Mouse (Mus musculus) T-helper 1 cell (primary cell): ENCODE results near the gene Zbtb5.
"Not testable (repeated sequence)": the region's sequence is repeated elsewhere in the genome, so short reads cannot be mapped to it uniquely, and the experiment has no call there.

Experiments
- in situ Hi-C: fragments of 300-600 bp; cut with MboI, MseI; formaldehyde crosslinking; loops from one replicate; pipeline ENCODE4 v1.15.1; 2025; ENCODE audit warnings: high pct_unique_total_duplicates

Zbtb5 gene

GRCm38 (mm10) chr4:45012105-45012975 lies at the start of gene Zbtb5:
Gene Zbtb5, minus strand, starts transcription at chr4:45012412.
- in situ Hi-C loops, result loop anchor here (10.0 kb wide), 1 partner anchor 272 kb away; no protein-coding TSS in a partner anchor

- in situ Hi-C loops, result no loop called here
These were observed 43.2 kb upstream of the Zbtb5 start for GRCm38 (mm10) chr4:45055451-45055850.

DNA sequence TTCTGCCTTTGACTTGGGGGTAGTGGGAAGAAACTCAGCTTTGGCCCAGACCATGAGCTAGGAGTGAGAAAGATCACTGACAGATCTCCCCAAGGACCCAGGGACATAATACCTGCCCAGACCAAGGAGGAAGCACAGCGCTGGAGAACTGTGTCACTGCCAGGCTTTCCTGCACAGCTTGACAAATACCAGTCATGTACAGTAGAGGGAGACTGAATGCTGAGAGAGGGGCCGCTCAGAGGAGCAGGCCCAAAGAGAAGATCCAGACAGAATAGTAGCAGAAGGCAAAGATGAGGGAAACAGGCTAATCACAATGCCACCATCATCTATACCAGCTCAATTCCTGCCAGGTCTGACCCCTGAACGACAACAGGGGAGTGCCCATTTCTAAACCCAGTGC lies 42.6 kb upstream of the Zbtb5 start:
- in situ Hi-C loops, result no loop called here

GRCm38 (mm10) chr4:45047956-45048355 lies 35.7 kb upstream of the Zbtb5 start:
- in situ Hi-C loops, result no loop called here

- in situ Hi-C loops, result no loop called here
These were observed 35.2 kb upstream of the Zbtb5 start for GRCm38 (mm10) chr4:45047286-45047887.

DNA sequence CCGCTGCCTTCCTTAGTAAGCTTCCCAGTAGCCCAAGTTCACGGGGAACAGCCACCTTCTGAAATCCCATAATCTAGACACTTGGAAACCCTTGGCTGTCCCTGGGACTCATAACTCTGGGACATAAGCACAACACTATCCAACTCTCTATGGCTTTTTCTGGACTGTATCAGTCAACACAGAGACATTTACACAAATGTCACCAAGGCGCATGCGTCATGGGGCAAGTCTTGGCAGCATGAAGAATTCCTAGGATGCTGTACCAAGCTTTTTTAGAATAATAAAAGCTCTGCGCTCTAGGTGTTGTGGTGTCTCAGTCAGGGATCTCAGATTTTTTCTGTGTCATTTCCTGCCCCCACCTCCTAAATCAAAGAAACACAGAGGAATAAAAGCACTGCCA lies 34.5 kb upstream of the Zbtb5 start:
- in situ Hi-C loops, result no loop called here

- in situ Hi-C loops, result no loop called here
These were observed 28.6 kb upstream of the Zbtb5 start for GRCm38 (mm10) chr4:45040795-45041194.

DNA sequence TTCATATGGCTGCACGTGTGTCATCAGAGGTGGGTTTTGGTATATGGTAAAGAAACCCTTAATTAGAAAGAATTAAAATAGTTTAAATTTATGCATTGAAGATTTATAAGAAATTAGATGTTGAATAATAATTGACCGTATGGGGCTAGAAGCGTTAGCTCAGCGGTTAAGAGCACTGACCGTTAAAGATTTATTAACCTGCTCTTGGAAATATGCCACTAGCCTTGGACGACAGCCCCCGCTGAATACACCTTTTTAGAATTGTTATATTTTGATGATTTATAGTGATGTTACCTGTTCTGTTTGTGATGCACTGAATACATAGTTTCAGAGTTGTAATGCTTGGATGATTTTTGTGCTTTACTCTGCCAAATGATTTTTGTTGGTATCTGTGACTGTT lies 27.3 kb upstream of the Zbtb5 start:
- in situ Hi-C loops, result not testable (repeated sequence)

DNA sequence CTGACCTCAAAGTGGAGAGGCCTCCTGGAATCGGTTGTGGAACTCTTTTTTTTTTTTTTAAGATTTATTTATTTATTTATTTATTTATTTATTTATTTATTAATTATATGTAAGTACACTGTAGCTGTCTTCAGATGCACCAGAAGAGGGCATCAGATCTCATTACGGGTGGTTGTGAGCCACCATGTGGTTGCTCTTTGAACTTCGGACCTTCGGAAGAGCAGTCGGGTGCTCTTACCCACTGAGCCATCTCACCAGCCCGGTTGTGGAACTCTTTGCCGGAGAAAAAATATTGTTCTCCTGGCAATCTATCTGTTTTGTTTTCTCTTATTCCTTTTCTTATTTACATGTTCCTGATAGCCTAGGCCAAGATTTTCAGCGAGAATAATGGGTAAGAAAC lies 26.7 kb upstream of the Zbtb5 start:
- in situ Hi-C loops, result not testable (repeated sequence)

- in situ Hi-C loops, result no loop called here
These were observed 25.5 kb upstream of the Zbtb5 start for GRCm38 (mm10) chr4:45037455-45038410.

- in situ Hi-C loops, result no loop called here
These were observed 24.4 kb upstream of the Zbtb5 start for GRCm38 (mm10) chr4:45036571-45036970.

DNA sequence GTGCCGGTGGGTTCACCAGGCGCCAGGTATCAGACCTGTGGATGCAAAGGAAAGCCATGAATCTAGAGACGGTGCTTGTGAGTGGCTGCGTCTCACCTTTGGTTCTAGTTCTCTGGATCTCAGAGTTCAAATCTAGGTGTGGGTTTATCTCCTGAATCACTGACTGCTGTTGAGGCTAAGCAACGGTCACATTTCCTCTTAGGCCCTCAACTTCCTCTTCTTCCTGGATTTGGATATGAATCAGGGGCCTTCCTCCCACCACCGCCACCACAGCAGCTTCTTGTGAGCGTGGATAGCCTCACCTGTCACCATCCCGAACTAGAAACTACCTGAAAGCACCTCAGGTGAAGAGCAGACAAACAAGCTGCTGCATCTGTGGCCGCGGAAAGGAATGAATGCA lies 23.8 kb upstream of the Zbtb5 start:
- in situ Hi-C loops, result no loop called here

DNA sequence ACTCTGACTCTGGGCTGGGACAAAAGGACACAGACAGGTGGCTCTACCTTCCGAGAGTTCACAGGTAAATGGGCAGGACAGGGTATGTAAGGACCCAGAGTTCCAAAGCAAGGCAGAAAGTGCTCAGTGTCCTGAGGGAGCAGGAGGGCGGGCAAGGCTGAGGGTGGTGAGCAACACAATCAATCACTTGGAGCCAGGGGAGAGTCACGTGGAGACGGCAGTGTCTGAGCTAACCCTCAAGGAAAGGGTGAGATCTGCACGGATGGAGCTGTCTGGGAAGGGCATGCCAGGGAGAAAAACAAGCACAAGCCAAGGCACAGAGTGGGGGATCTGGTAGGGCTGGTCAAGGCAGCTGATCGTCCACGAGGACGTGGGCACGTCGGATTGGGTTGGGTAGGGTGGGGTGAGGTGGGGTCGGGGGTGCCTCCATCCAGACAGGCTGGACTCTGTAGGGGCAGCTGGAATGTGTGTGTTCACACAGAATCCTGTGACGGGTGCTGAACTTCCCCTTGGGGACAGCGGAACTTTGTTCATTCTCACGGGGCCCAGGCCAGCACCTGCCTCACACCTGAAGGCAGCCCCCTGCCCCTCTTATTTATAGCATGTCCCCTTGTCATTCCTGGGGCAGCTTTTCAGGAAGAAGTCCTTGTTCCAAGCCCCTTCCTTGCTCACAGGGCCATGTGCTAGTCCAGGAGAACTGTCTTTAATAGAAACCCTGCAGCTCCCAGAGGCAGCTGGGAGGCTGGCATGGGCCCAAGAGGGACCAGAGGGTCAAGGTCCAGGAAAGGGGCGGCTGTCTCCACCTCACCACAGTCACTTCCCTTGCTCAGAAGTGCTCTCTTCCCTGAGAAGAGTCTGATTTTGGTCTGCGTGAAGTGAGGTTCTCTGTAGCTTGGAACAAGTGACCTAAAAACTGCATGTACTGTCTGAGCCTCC lies 22.7 kb upstream of the Zbtb5 start:
- in situ Hi-C loops, result no loop called here

DNA sequence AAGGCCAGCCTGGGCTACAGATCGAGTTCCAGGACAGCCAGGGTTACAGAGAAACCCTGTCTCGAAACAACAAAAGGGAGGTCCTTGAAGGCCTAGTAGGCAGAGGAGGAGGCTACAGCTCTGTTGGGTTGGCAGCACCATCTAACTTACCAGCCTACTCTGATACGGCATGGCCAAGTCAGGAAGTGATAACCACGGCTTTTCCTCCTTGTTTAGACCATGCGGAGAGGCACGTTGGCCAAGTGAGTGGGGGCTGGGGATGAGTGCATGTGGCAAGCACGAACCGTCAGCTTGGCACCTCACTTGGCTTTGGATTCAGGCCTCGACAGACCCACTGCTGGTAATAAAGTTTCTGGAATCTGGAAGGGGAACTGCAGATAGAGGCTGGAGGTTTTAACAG lies 20.4 kb upstream of the Zbtb5 start:
- in situ Hi-C loops, result no loop called here

GRCm38 (mm10) chr4:45026459-45026858 lies 14.2 kb upstream of the Zbtb5 start:
- in situ Hi-C loops, result no loop called here

DNA sequence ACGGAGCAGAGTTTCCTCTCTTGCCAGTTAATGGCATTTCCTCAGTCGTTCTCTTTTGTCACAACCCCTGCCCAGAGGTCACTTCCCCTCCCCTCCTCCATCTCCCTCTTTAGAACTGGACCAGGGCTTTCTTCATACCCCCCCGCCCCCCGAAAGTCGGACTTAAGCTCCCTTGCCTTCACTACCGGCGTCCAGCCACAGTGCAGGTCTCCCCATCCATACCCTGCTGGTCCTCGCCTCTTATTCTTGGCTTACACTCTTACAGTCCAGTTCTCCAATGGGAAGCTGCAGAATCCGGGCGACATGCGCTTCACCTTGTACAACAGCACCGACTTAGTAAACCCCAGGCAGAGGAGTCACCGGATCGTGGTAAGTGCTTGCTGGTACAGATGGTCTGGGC lies 6.8 kb upstream of the Zbtb5 start:
- in situ Hi-C loops, result loop anchor here (5.0 to 10.0 kb wide), 2 partner anchors 83 to 266 kb away; no protein-coding TSS in a partner anchor

GRCm38 (mm10) chr4:45018452-45018980 lies 6.3 kb upstream of the Zbtb5 start, which contains the start of gene Polr1e:
Gene Polr1e, plus strand, starts transcription at chr4:45018583.
- in situ Hi-C loops, result loop anchor here (5.0 to 10.0 kb wide), 2 partner anchors 84 to 266 kb away; no protein-coding TSS in a partner anchor

DNA sequence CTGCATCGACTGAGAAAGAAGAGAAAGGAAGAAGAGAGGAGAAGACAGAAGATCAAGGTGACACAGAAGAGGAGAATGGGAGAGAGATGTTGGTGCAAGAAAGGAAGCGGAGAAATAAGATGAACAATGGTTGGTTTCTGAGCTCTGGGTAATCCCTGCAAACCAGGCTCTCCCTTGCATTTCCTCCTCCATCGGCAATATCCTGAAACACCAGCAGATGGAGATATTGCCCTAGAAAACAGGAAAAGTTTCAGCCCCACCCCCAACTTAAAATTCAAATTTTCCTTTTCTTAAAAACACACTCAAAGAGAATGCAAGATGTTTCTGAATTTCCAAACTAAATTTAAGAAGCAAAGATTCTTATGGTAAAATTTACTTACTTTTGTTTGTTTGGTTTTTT lies 3.4 kb upstream of the Zbtb5 start:
- in situ Hi-C loops, result loop anchor here (5.0 to 10.0 kb wide), 2 partner anchors 87 to 269 kb away; no protein-coding TSS in a partner anchor

- in situ Hi-C loops, result loop anchor here (10.0 kb wide), 1 partner anchor 271 kb away; no protein-coding TSS in a partner anchor
These were observed 1.3 kb upstream of the Zbtb5 start for GRCm38 (mm10) chr4:45013537-45013936.

GRCm38 (mm10) chr4:45013031-45013431 lies 819 bp upstream of the Zbtb5 start:
- in situ Hi-C loops, result loop anchor here (10.0 kb wide), 1 partner anchor 272 kb away; no protein-coding TSS in a partner anchor
